Mouse (Mus musculus) left cerebral cortex, postnatal 14 days (tissue): ENCODE results near the gene Sbno1. TPM values are rescaled to one million over a fixed set of nuclear protein-coding genes. Genes with fewer than 3 reads are reported as not detected.
"Not testable (repeated sequence)": the region's sequence is repeated elsewhere in the genome, so short reads cannot be mapped to it uniquely, and the experiment has no call there.

Experiments used
- DNase-seq, 2 experiments: peaks; one replicate each; pipeline ENCODE4 v3.0.0; 2021 to 2022; ENCODE audit warnings: low spot score in 2 of 2, mixed read lengths in 1 of 2
- intact Hi-C: fragments of 180-260 bp; cut with DNase I; formaldehyde crosslinking; loops from one replicate; pipeline ENCODE4 v1.15.1; 2025
- total RNA-seq, 2 experiments: library from RNA; stranded (reverse); gene quantifications; 2 replicates each; pipeline ENCODE4 v1.2.3; 2021

Gene Sbno1
- total RNA-seq, 2 experiments from 2014 or later = 139 to 153 TPM

- intact Hi-C loops = no loop called here
- no peak for DNase-seq
Observed at GRCm38 (mm10) chr5:124392412-124392811, 33.4 kb downstream of the Sbno1 start.

GRCm38 (mm10) chr5:124387932-124388331, 37.9 kb downstream of the Sbno1 start:
- intact Hi-C loops = no loop called here
- no peak for DNase-seq

- intact Hi-C loops = no loop called here
- no peak for DNase-seq
Observed at GRCm38 (mm10) chr5:124380121-124380520, 45.7 kb downstream of the Sbno1 start.

GRCm38 (mm10) chr5:124377149-124377548, 48.7 kb downstream of the Sbno1 start:
- DNase-seq = no peak
- intact Hi-C loops = no loop called here

GRCm38 (mm10) chr5:124376401-124376800, 49.4 kb downstream of the Sbno1 start:
- intact Hi-C loops = no loop called here
- no peak for DNase-seq

- intact Hi-C loops = loop anchor here (5.0 kb wide), 1 partner anchor 33 kb away; no protein-coding TSS in a partner anchor
- DNase-seq = no peak
Observed at GRCm38 (mm10) chr5:124374298-124374697, 51.5 kb downstream of the Sbno1 start.

- intact Hi-C loops = no loop called here
Observed at GRCm38 (mm10) chr5:124366721-124367120, 59.1 kb downstream of the Sbno1 start.

GRCm38 (mm10) chr5:124365754-124366153, 60.0 kb downstream of the Sbno1 start:
- intact Hi-C loops = no loop called here
- no peak for DNase-seq

More at GRCm38 (mm10) chr5:124366721-124367120, 59.1 kb downstream of the Sbno1 start:
- DNase-seq = no peak

- intact Hi-C loops = no loop called here
- DNase-seq = peak in 1 of 2 experiments; percentile 50
Observed at GRCm38 (mm10) chr5:124364173-124364918, 61.5 kb downstream of the Sbno1 start.

GRCm38 (mm10) chr5:124362982-124363381, 62.8 kb downstream of the Sbno1 start, which contains the start of gene Cdk2ap1:
TSS of gene Cdk2ap1 (minus strand) at chr5:124363082.
- intact Hi-C loops, DNase-seq: not testable (repeated sequence)

- DNase-seq = no peak
- intact Hi-C loops = no loop called here
Observed at GRCm38 (mm10) chr5:124359641-124360040, 66.2 kb downstream of the Sbno1 start.

- intact Hi-C loops = no loop called here
Observed at GRCm38 (mm10) chr5:124356695-124357094, 69.1 kb downstream of the Sbno1 start.

GRCm38 (mm10) chr5:124355425-124355959, 70.3 kb downstream of the Sbno1 start:
- intact Hi-C loops = no loop called here
- no peak for DNase-seq

More at GRCm38 (mm10) chr5:124356695-124357094, 69.1 kb downstream of the Sbno1 start:
- no peak for DNase-seq

- intact Hi-C loops = no loop called here
- DNase-seq = no peak
Observed at GRCm38 (mm10) chr5:124354574-124355424, 71.0 kb downstream of the Sbno1 start.

GRCm38 (mm10) chr5:124353726-124354547, 71.9 kb downstream of the Sbno1 start:
- peak in 1 of 2 experiments; percentile 55 for DNase-seq
- intact Hi-C loops = no loop called here

GRCm38 (mm10) chr5:124353011-124353725, 72.6 kb downstream of the Sbno1 start:
- intact Hi-C loops = no loop called here
- DNase-seq = no peak

GRCm38 (mm10) chr5:124352141-124352920, 73.5 kb downstream of the Sbno1 start:
- peak; percentile 75 to 78 for DNase-seq
- intact Hi-C loops = no loop called here

- intact Hi-C loops = no loop called here
- no peak for DNase-seq
Observed at GRCm38 (mm10) chr5:124351604-124352003, 74.2 kb downstream of the Sbno1 start.
